Mouse (Mus musculus): ENCODE measurements around the gene Art4. TPM values are rescaled to one million over a fixed set of nuclear protein-coding genes. Genes with fewer than 3 reads are reported as not detected.
"Not testable (repeated sequence)": the region's sequence is repeated elsewhere in the genome, so short reads cannot be mapped to it uniquely, and the experiment has no call there.

Gene Art4
- total and polyA plus RNA-seq, 2 experiments from 2014 or later: 0.23 TPM; not detected in 1

DNA sequence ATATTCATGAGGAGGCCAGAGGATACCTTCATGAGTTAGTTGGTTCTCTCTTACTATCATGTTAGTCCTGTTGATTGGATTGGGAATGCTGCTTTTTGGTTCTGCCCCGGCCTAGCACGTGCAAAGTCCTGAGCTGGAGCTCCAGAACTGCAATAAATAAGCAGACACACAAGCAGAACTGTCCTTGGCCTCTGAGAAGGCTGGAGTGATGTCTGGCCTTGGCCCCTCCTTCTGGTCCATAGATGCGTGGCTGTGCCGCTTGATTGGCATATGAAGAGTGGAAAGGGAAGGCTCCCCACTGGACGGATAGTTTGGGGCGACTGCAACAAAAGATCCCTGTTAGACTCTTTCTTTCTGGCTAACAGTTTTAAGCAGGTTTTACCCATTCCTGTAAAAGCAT lies 31.5 kb upstream of the Art4 start:
- no peaks in the 10 kb centered on the region for H3K4me1 ChIP-seq (ENCODE audit: insufficient read depth)
- no peaks in the 10 kb centered on the region for H3K9me3 ChIP-seq (ENCODE audit: low read length)
- no peaks in the 10 kb centered on the region for H3K27me3 ChIP-seq (ENCODE audit: insufficient read depth, low read length)
- ATAC-seq (no peak), DNase-seq (no peak)
- H3K4me3 ChIP-seq (ENCODE audit: low read depth, low read length): no peak overlapping the region
- H3K27ac ChIP-seq (ENCODE audit: low read depth, low read length): no peak overlapping the region
- 78% methylated on average over 6 of the region's 6 CpGs for whole genome bisulfite sequencing
- no peak overlapping the region for H3K4me2 ChIP-seq (ENCODE audit: low read depth)
- no peaks in the 10 kb centered on the region for H3K36me3 ChIP-seq (ENCODE audit: insufficient read depth)
- no peak for TF ChIP-seq CTCF (IDR thresholded peaks at IDR 0.05; ENCODE audit: low read depth)
- H3K9ac ChIP-seq: no peak overlapping the region

DNA sequence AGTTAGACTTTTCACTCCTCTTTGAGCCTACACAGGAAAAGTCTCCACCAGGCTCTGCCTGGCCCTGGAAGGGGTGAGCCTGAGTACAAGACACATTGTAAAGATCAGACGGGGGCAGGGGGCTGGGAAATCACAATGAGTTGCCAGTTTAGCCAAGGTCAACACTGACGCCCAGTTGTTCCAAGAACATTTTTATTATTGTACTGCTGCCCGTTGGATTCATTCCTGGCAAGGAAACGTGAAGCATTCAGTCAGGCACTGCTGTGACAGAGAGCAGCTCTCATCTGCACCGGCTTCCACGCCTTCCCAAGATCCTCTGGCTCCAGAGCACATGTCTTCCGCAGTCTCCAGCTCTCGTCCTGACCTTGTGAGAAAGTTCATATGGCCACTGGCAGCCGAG lies 30.3 kb upstream of the Art4 start:
- DNase-seq: no peak
- Histone ChIP-seq H3K9me3 (ENCODE audit: low read length) (no peaks in the 10 kb centered on the region), H3K4me1 (ENCODE audit: insufficient read depth) (no peaks in the 10 kb centered on the region), H3K27ac (ENCODE audit: low read depth, low read length) (no peak overlapping the region), H3K36me3 (ENCODE audit: insufficient read depth) (no peaks in the 10 kb centered on the region), H3K4me2 (ENCODE audit: low read depth) (no peak overlapping the region), H3K27me3 (ENCODE audit: insufficient read depth, low read length) (no peaks in the 10 kb centered on the region), H3K9ac (no peak overlapping the region), H3K4me3 (ENCODE audit: low read depth, low read length) (no peak overlapping the region)
- WGBS: 78% methylated on average over 9 of the region's 9 CpGs
- TF ChIP-seq CTCF (IDR thresholded peaks at IDR 0.05; ENCODE audit: low read depth): no peak
- no peak for ATAC-seq

DNA sequence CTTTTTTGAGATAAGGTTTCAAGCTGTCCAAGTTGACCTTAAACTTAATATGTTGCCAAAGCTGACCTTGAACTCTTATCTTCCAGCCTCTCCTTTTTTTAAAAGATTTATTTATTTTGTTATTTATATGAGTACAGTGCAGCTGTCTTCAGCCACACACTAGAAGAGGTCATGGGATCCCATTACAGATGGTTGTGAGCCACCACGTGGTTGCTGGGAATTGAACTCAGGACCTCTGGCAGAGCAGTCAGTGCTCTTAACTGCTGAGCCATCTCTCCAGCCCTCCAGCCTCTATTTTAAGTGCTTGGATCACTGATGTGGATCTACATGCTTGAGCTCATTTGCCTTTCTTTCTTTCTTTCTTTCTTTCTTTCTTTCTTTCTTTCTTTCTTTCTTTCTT lies 27.2 kb upstream of the Art4 start:
- not testable (repeated sequence) for H3K9ac ChIP-seq; DNase-seq; H3K4me2 ChIP-seq (ENCODE audit: low read depth); H3K4me3 ChIP-seq (ENCODE audit: low read depth, low read length); ATAC-seq; H3K36me3 ChIP-seq (ENCODE audit: insufficient read depth); H3K27me3 ChIP-seq (ENCODE audit: insufficient read depth, low read length); H3K4me1 ChIP-seq (ENCODE audit: insufficient read depth); H3K27ac ChIP-seq (ENCODE audit: low read depth, low read length); H3K9me3 ChIP-seq (ENCODE audit: low read length)
- WGBS: 55% methylated on average over 1 of the region's 1 CpGs

DNA sequence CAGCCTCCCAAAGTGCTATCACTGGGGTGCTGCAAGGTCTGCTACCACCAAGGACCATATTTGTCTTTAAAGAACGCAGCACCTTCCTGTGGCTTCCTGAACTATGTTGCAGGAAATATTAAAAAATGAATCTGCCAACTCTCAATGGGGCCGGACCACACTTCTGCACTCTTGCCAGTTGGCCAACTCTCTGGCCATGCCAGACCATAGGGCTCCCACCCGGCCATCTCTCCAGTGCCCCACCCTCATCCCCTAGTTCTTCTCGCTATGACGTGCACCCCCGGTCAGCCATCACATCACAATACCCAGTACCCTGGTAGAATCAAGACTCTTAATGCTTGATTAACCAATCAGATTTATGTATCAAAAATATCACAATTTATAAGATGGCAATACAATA lies 26.4 kb upstream of the Art4 start:
- ATAC-seq (no peak), DNase-seq (no peak)
- H3K27me3 ChIP-seq (ENCODE audit: insufficient read depth, low read length): no peaks in the 10 kb centered on the region
- no peak overlapping the region for H3K4me3 ChIP-seq (ENCODE audit: low read depth, low read length)
- 92% methylated on average over 6 of the region's 6 CpGs for WGBS
- H3K9me3 ChIP-seq (ENCODE audit: low read length): no peaks in the 10 kb centered on the region
- no peak overlapping the region for H3K27ac ChIP-seq (ENCODE audit: low read depth, low read length)
- H3K36me3 ChIP-seq (ENCODE audit: insufficient read depth): no peaks in the 10 kb centered on the region
- no peak overlapping the region for H3K9ac ChIP-seq
- no peak for TF ChIP-seq CTCF (IDR thresholded peaks at IDR 0.05; ENCODE audit: low read depth)
- no peaks in the 10 kb centered on the region for H3K4me1 ChIP-seq (ENCODE audit: insufficient read depth)
- no peak overlapping the region for H3K4me2 ChIP-seq (ENCODE audit: low read depth)

DNA sequence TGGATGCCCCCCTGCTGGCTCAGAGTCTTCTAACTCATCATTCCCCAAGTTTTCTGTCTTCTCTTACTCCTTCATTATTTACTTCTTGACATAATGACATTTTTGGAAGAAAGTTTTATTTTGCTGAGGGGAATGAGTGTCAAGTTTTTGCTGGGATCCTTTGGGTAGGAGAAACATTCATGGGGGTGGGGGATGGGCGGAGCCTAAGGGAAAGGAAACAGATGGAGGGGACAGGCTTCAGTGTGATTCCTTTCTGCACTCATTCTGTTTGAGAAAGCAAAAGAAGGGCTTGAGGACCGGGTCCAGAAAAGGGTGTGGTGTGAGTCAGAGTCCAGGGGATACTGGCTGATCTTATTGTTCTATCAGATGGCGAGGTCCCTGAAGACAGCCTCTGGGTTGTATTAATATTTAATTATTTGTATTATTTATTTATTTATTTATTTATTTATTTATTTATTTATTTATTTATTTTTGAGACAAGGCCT lies 25.9 kb upstream of the Art4 start:
- Histone ChIP-seq H3K27me3 (ENCODE audit: insufficient read depth, low read length) (no peaks in the 10 kb centered on the region), H3K36me3 (ENCODE audit: insufficient read depth) (no peaks in the 10 kb centered on the region), H3K9me3 (ENCODE audit: low read length) (no peaks in the 10 kb centered on the region), H3K9ac (no peak overlapping the region), H3K4me2 (ENCODE audit: low read depth) (no peak overlapping the region), H3K27ac (ENCODE audit: low read depth, low read length) (no peak overlapping the region), H3K4me1 (ENCODE audit: insufficient read depth) (no peaks in the 10 kb centered on the region), H3K4me3 (ENCODE audit: low read depth, low read length) (no peak overlapping the region)
- 90% methylated on average over 3 of the region's 3 CpGs for WGBS
- DNase-seq (no peak), ATAC-seq (no peak)
- no peak for TF ChIP-seq CTCF (IDR thresholded peaks at IDR 0.05; ENCODE audit: low read depth)

DNA sequence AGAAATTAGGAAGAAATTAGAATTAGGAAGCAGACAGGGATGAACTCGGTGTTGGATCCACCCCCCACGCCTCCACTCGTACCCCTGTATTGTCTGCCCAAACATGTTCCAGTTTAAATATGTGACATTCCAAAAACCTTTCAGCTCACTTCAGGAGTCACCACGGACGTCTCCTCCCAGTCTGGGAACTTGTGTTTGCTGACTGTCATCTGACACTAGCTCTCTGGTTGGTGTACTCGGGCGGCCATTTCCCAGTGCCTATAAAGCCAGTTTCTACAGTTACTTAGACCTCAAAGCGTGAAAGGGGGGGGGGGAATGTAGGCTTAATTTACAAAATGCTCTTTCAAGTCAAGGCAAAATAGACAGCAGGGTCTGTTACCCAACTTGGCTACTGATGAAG lies 24.1 kb upstream of the Art4 start:
- DNase-seq (no peak), ATAC-seq (no peak)
- Histone ChIP-seq H3K9ac (no peak overlapping the region), H3K4me1 (ENCODE audit: insufficient read depth) (no peaks in the 10 kb centered on the region), H3K4me3 (ENCODE audit: low read depth, low read length) (no peak overlapping the region), H3K27ac (ENCODE audit: low read depth, low read length) (no peak overlapping the region), H3K4me2 (ENCODE audit: low read depth) (no peak overlapping the region), H3K9me3 (ENCODE audit: low read length) (no peaks in the 10 kb centered on the region), H3K36me3 (ENCODE audit: insufficient read depth) (no peaks in the 10 kb centered on the region), H3K27me3 (ENCODE audit: insufficient read depth, low read length) (no peaks in the 10 kb centered on the region)
- TF ChIP-seq CTCF (IDR thresholded peaks at IDR 0.05; ENCODE audit: low read depth): no peak
- WGBS: 80% methylated on average over 8 of the region's 8 CpGs

DNA sequence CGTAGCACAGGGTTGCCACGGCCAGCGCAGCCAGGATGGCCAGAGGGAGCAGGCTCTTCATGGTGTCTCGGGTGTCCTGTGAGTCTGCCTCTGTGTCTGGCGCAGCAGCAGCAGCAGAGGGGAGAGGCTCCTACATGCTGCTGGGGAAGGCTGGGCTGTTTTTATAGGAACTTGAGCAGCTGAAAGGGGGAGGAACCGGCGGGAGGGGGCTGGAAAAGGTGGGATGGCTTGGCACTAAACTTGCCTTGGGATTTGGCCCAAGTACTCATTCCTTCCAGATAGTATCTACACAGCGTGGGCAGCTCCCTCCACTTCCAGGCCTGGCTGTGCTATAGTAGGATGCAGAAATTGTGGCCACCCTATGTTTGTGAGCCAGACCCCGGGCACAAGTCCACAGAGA lies 18.1 kb upstream of the Art4 start, which contains the start of gene Mgp:
Gene Mgp, minus strand, starts transcription at position 154 of the 400 bp plus-strand sequence.
- Histone ChIP-seq H3K4me2 (ENCODE audit: low read depth) (no peak within 1 kb of the TSS), H3K36me3 (ENCODE audit: insufficient read depth) (no peaks in the 10 kb centered on the region), H3K27me3 (ENCODE audit: insufficient read depth, low read length) (no peaks in the 10 kb centered on the region), H3K4me3 (ENCODE audit: low read depth, low read length) (no peak within 1 kb of the TSS), H3K27ac (ENCODE audit: low read depth, low read length) (no peak within 1 kb of the TSS), H3K9ac (no peak within 1 kb of the TSS), H3K4me1 (ENCODE audit: insufficient read depth) (no peaks in the 10 kb centered on the region), H3K9me3 (ENCODE audit: low read length) (no peaks in the 10 kb centered on the region)
- DNase-seq (no peak), ATAC-seq (no peak)
- no peak for TF ChIP-seq CTCF (IDR thresholded peaks at IDR 0.05; ENCODE audit: low read depth)
- WGBS: 62% methylated on average over 9 of the region's 9 CpGs

DNA sequence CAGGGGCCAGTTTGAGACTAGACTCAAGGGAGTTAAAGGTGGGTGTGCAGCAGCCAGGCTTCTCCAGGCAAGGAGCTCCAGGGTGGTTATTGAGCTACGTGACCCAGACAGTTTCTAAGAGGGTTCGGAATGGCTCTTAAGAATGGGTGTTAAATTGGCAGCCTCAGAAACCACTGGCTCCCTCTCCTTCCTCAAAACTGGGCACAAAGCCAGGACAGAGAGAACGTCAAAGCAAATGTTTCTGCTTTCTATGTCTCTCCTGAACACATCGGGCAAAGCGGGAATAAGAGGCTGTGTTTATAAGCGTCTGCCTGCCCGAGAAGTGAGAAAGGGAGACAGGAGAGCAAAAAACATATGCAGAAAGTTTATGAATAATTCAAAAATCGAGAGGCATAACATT lies 17.1 kb upstream of the Art4 start:
- no peak overlapping the region for H3K4me3 ChIP-seq (ENCODE audit: low read depth, low read length)
- WGBS: 14% methylated on average over 8 of the region's 8 CpGs
- H3K9me3 ChIP-seq (ENCODE audit: low read length): no peaks in the 10 kb centered on the region
- DNase-seq (peak; percentile 45), ATAC-seq (no peak)
- TF ChIP-seq CTCF (IDR thresholded peaks at IDR 0.05; ENCODE audit: low read depth): no peak
- H3K27me3 ChIP-seq (ENCODE audit: insufficient read depth, low read length): no peaks in the 10 kb centered on the region
- no peak overlapping the region for H3K27ac ChIP-seq (ENCODE audit: low read depth, low read length)
- H3K4me1 ChIP-seq (ENCODE audit: insufficient read depth): no peaks in the 10 kb centered on the region
- H3K9ac ChIP-seq: no peak overlapping the region
- H3K36me3 ChIP-seq (ENCODE audit: insufficient read depth): no peaks in the 10 kb centered on the region
- H3K4me2 ChIP-seq (ENCODE audit: low read depth): no peak overlapping the region
